19 mouse cellular contexts compared by ENCODE assay signal in genomic region chr19:45583136-45583535, GRCm38 (mm10). TPM values are rescaled to one million over a fixed set of nuclear protein-coding genes. Genes with fewer than 3 reads are reported as not detected.
A peak's percentile ranks its signal among the peaks of the same experiment; 100 is the strongest.
DNase-seq lines count a peak whose midpoint lies in the region; ATAC-seq lines count a peak whose summit lies in the region.
"Had no signal": no experiment of that assay in that cellular context is flagged by ENCODE, and none has a peak within 500 bp of the region (broad histone marks: within the 10 kb centered on the region; RNA-seq: fewer than 3 reads in every experiment).

No protein-coding gene starts in this region.

- H3K36me3 ChIP-seq in heart, embryonic 10.5 days = peaks cover 24% of the 10 kb centered on the region
- H3K36me3 ChIP-seq in neural tube, embryonic 13.5 days = peaks cover 15% of the 10 kb centered on the region

- H3K9ac ChIP-seq in neural tube, embryonic 13.5 days = peak overlapping the region; percentile 31; the same call in 1 of the 2 replicates
- H3K9ac ChIP-seq: forebrain, embryonic 15.5 days; hindbrain, embryonic 14.5 days had no signal

- WGBS in heart, embryonic 10.5 days = 84% methylated on average over 6 of the region's 6 CpGs
- 89% methylated on average over 6 of the region's 6 CpGs for WGBS in neural tube, embryonic 13.5 days

- H3K4me2 ChIP-seq in neural tube, embryonic 13.5 days = no peak overlapping the region
- H3K4me2 ChIP-seq: forebrain, embryonic 15.5 days; heart, embryonic 11.5 days; hindbrain, embryonic 14.5 days had no signal

- peak overlapping the region; percentile 36; the same call in 1 of the 2 replicates for H3K27ac ChIP-seq in heart, embryonic 10.5 days
- H3K27ac ChIP-seq in neural tube, embryonic 13.5 days (replicated peaks) = no peak overlapping the region
- H3K27ac ChIP-seq: forebrain, embryonic 15.5 days; hindbrain, embryonic 14.5 days; hindbrain, postnatal 0 days had no signal

- peaks cover 57% of the 10 kb centered on the region for H3K4me1 ChIP-seq in heart, embryonic 10.5 days
- H3K4me1 ChIP-seq in neural tube, embryonic 13.5 days (replicated peaks) = peaks cover 23% of the 10 kb centered on the region
- H3K4me1 ChIP-seq: forebrain, embryonic 15.5 days had no signal

- H3K9me3 ChIP-seq in heart, embryonic 10.5 days = no peaks in the 10 kb centered on the region
- no peaks in the 10 kb centered on the region for H3K9me3 ChIP-seq in neural tube, embryonic 13.5 days
- H3K9me3 ChIP-seq: forebrain, embryonic 15.5 days had no signal

- H3K27me3 ChIP-seq in heart, embryonic 10.5 days (ENCODE audit: insufficient read depth, poor library complexity, severe bottlenecking) = 0 out of 2 replicates have a peak, but pooled peaks cover 9% of the 10 kb centered on the region
- H3K27me3 ChIP-seq in neural tube, embryonic 13.5 days = peaks cover 18% of the 10 kb centered on the region; the same call in 1 of the 2 replicates

- DNase-seq in adrenal gland, adult 8-10 months = peak; percentile 26
- no peak for DNase-seq in adrenal gland, postnatal 10 days
- no peak for DNase-seq in heart, embryonic 10.5 days (ENCODE audit: low spot score)
- DNase-seq in heart, adult 8-10 months (ENCODE audit: low spot score) = no peak
- DNase-seq in neural tube, embryonic 10.5 days (ENCODE audit: extremely low spot score, low spot score) = no peak
- DNase-seq: cerebellum, adult 18-20 months; cerebellum, adult 9-10 months; cerebellum, postnatal 14 days; gastrocnemius, postnatal 25 days; heart, adult 18-20 months; kidney, adult 18-20 months had no signal

- H3K4me3 ChIP-seq in heart, embryonic 10.5 days = no peak overlapping the region
- H3K4me3 ChIP-seq in neural tube, embryonic 13.5 days = no peak overlapping the region
- H3K4me3 ChIP-seq: forebrain, embryonic 15.5 days had no signal

- no peak for ATAC-seq in neural tube, embryonic 13.5 days (ENCODE audit: low read depth)
- ATAC-seq: CD4-positive, CD25-positive, alpha-beta regulatory T cell, adult 4 months; forebrain, embryonic 15.5 days; hindbrain, postnatal 0 days; inflammation-experienced regulatory T-cells, adult 6 months; intestine, embryonic 16.5 days had no signal

RNA-seq across cellular contexts. Expression of gene Gm17018, which starts 22.7 kb away (rescaled TPM):
- 10 to 100 TPM; 34.3 to 43.0 (median 36.2) TPM for total RNA-seq in adrenal gland, adult 8-10 months (2022)
- total RNA-seq in adrenal gland, postnatal 10 days (2021) = 10 to 100 TPM; 21.0 to 22.5 TPM
- 32.5 and 35.0 TPM in 2 replicates for polyA plus RNA-seq in heart, embryonic 10.5 days (2016; fragmentation: Nextera tagmentation; extraction: Ambion mirVana)
- 10 to 100 TPM; 19.3 to 29.4 (median 22.0) TPM for total RNA-seq in heart, adult 8-10 months (2022)
- 63.4 and 66.7 TPM in 2 replicates for polyA plus RNA-seq in neural tube, embryonic 13.5 days (2015; fragmentation: Nextera tagmentation; extraction: Ambion mirVana)

RNA-seq across cellular contexts. Expression of gene Poll, which starts 22.8 kb away (rescaled TPM):
- 10 to 100 TPM; 15.2 to 18.4 (median 16.7) TPM for total RNA-seq in adrenal gland, adult 8-10 months (2022)
- 10 to 100 TPM in 1 of 2 experiments, 1 to 10 TPM in 1; 9.0 to 10.7 TPM for total RNA-seq in adrenal gland, postnatal 10 days (2021)
- 19.2 and 19.4 TPM in 2 replicates for polyA plus RNA-seq in heart, embryonic 10.5 days (2016; fragmentation: Nextera tagmentation; extraction: Ambion mirVana)
- 10 to 100 TPM; 10.8 to 12.1 (median 11.6) TPM for total RNA-seq in heart, adult 8-10 months (2022)
- 12.0 and 14.2 TPM in 2 replicates for polyA plus RNA-seq in neural tube, embryonic 13.5 days (2015; fragmentation: Nextera tagmentation; extraction: Ambion mirVana)
